Mouse (Mus musculus) lung, adult 2 months (tissue): ENCODE results near the gene Ercc6l2. TPM values are rescaled to one million over a fixed set of nuclear protein-coding genes. Genes with fewer than 3 reads are reported as not detected.

Experiments used
- DNase-seq: peaks from one replicate; pipeline ENCODE4 v3.0.0; 2022
- H3K4me1 ChIP-seq: fragments of 200-500 bp; 2 replicates; pipeline ENCODE4 v1.6.1; 2011; ENCODE audit warnings: low read length; ENCODE audit not compliant: control insufficient read depth, insufficient read depth
- H3K4me3 ChIP-seq: fragments of 200-500 bp; replicated peaks from 2 replicates; pipeline ENCODE3; 2011; ENCODE audit warnings: low read depth, mild to moderate bottlenecking, control low read depth, low read length; ENCODE audit errors: extremely low read depth
- CTCF ChIP-seq: fragments of 200-500 bp; IDR thresholded peaks from 2 replicates; pipeline ENCODE4 v1.5.1; 2011; ENCODE audit warnings: mild to moderate bottlenecking, low read length, control low read depth; ENCODE audit not compliant: insufficient read depth
- POLR2A ChIP-seq: fragments of 200-500 bp; IDR thresholded peaks from 2 replicates; pipeline ENCODE4 v1.6.1; 2011; ENCODE audit warnings: low read depth, mild to moderate bottlenecking, control low read depth, low read length, borderline replicate concordance; ENCODE audit errors: extremely low read depth
- WGBS: fragments of 180-500 bp; shearing (Covaris S2); methylation state at CpG from one replicate; pipeline ENCODE4 v1.1.7; 2018; 5-methylcytosine and 5-hydroxymethylcytosine counted together
- polyA plus RNA-seq: library from polyadenylated mRNA; depleted of rRNA; stranded (reverse); fragments of >200 nt; gene quantifications from 2 replicates; pipeline ENCODE4 v1.2.3, GENCODE M21; 2012; rRNA removed

The Ercc6l2 gene
- polyA plus RNA-seq: 3.8 and 4.2 TPM in 2 replicates

DNA sequence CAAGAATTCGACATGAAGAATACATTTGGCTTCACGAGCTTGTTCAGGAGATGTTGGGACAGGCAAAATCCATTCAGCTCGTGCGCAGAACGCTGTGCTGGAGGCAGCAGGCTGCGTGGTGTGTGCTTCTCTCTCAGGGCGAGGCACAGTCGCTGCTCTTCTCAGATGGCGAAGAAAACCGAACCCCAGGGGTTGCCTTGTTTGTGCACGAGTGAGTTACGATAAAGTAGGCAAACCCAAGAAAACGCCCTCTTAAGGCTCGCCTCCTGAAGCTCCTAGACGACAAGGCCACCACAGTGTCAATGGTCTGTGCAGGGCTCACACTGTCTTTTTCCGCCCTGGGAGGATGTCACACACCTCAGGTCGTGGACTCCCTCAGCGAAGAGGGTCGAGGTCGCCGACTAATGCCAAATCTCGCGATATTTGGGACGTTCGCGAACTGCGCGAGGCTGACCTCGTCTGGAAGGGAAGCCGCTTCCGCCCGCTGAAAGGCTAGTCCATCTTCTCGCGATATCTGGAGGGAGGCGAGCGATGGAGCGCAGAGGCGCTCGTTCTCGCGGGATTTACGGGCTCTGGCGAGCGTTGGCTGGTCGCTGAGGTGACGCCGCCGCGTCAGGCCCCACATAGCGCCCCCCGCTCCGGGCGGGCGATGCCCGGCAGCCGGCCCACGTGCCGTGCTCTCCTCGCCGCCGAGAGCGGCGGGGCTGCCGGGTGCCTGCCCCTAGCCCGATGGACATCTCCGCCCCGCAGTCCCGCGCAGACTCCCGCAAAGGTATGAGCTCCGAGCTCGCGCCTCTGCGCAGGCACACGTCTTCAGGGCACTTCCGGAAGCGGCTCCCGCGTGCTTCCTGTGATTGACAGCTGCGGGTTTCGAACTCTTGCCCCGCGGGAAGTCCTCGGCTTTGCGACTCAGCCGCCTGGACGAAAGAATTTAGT, at the start of gene Ercc6l2:
Ercc6l2 (plus strand) TSS at position 495 of the 936 bp plus-strand sequence.
- TF ChIP-seq CTCF (no peak), POLR2A (peak; percentile 99)
- DNase-seq: peak; percentile 98
- under 1% methylated on average over 87 of the region's 87 CpGs for WGBS
- peaks cover 5% of the 10 kb centered on the region for H3K4me1 ChIP-seq
- H3K4me3 ChIP-seq: peak within 1 kb of the TSS; percentile 96

DNA sequence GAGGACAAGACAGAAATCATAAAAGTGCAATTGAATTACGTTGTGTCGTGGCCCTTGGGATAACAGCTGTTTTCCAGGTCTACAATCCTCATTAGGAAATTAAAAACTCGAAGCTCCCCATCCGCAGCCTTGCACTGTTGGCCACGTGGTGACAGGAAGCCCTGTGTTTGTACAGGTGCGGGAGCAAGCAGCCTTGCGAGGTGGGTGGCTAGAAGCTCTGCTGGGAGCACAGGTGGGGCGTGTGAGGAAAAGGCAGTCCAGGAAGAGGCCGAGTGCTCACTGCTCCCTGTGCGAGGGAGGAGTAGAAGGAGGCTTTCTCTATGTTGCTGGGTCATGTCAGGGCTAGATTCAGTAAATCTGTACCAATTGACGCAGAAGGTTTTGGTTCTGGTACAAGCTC, 49.0 kb upstream of the Ercc6l2 start:
- no peak for DNase-seq
- no peak overlapping the region for H3K4me3 ChIP-seq
- no peak for TF ChIP-seq CTCF
- no peak for TF ChIP-seq POLR2A
- no peaks in the 10 kb centered on the region for H3K4me1 ChIP-seq
- 45% methylated on average over 11 of the region's 11 CpGs for WGBS

GRCm38 (mm10) chr13:63771009-63771408, 44.0 kb upstream of the Ercc6l2 start:
- no peak overlapping the region for H3K4me3 ChIP-seq
- DNase-seq: no peak
- no peak for TF ChIP-seq CTCF
- TF ChIP-seq POLR2A: no peak
- WGBS: 56% methylated on average over 3 of the region's 3 CpGs
- no peaks in the 10 kb centered on the region for H3K4me1 ChIP-seq

GRCm38 (mm10) chr13:63778925-63779324, 36.1 kb upstream of the Ercc6l2 start:
- no peak for DNase-seq
- TF ChIP-seq CTCF: no peak
- TF ChIP-seq POLR2A: no peak
- no peaks in the 10 kb centered on the region for H3K4me1 ChIP-seq
- WGBS: 67% methylated on average over 4 of the region's 4 CpGs
- no peak overlapping the region for H3K4me3 ChIP-seq

DNA sequence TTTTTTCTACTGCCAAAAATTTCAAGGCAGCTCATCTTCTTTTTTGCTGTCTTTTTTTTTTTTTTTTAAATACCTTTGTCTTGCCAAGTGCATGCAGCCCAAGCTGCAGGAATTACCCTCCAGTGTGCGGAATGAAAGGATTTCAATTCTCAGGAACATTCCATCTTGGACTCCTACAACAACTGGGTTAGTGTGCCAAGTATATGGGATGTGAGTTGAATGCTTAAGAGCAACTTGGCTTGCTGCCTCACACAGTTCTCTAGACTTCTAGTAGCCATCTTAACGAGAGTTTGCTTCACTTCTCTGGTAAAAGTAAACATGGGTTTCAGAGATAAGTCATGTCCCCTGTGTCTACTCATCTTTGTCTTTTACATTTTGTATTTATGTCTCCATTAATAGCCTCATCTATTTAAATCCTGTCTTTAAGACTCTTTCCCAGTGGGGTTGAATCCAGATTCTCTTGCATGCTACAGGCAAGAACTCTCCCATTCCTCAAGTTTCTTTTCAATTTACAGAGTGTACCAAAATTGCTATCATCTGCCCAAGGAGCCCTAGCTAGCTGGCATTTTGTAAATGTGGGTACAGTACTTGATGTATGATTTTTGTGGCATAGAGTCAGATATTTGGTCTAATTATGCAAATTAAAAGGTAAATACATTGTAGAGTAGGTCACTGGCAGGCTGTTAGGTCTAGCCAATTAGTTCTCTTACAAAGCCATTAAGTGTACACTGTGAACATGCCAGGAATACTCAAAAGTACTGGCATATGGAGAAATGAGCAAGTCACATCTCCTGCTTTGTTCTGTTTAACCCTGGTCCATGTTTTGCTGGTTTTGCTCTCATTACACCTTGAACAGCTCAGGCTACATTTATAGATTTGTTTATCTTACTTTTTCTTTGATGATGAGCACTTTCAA, 35.4 kb upstream of the Ercc6l2 start:
- DNase-seq: no peak
- 38% methylated on average over 2 of the region's 2 CpGs for WGBS
- no peaks in the 10 kb centered on the region for H3K4me1 ChIP-seq
- TF ChIP-seq POLR2A (no peak), CTCF (no peak)
- H3K4me3 ChIP-seq: no peak overlapping the region

DNA sequence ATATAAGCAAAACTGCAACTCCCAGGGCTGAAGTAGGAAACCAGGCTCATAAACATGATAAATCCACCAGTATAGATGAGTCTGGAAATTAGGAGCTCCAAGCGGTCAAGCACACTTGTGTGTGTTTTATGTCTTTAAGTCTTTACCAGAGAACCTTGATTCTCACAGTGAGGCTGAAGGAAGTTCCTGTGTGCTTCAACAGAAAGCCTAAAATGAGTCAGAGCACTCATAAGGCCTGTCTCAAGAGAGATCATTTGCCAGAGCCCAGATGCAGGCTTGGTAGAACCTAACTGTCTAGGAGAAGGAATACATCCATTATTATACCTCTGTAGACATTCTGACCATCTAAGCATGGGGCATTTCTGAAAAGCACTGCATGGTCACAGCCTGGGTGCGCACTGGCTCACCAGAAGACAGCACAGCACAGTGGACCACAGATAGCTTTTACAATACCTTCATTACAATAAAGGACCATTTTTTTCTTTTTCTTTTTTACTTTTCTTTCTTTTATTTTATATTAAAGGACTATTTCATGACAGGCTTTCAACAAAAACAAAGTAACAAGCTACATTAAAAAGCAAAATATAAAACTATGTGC, 22.7 kb upstream of the Ercc6l2 start:
- TF ChIP-seq POLR2A: no peak
- TF ChIP-seq CTCF: no peak
- Histone ChIP-seq H3K4me3 (no peak overlapping the region), H3K4me1 (no peaks in the 10 kb centered on the region)
- DNase-seq: no peak
- 98% methylated on average over 2 of the region's 2 CpGs for WGBS

- no peak overlapping the region for H3K4me3 ChIP-seq
- TF ChIP-seq CTCF (no peak), POLR2A (no peak)
- H3K4me1 ChIP-seq: no peaks in the 10 kb centered on the region
- DNase-seq: no peak
- 69% methylated on average over 7 of the region's 7 CpGs for WGBS
Observed at GRCm38 (mm10) chr13:63793345-63794308, 21.4 kb upstream of the Ercc6l2 start.

GRCm38 (mm10) chr13:63798677-63799076, 16.4 kb upstream of the Ercc6l2 start:
- TF ChIP-seq CTCF (no peak), POLR2A (no peak)
- Histone ChIP-seq H3K4me1 (no peaks in the 10 kb centered on the region), H3K4me3 (no peak overlapping the region)
- 82% methylated on average over 3 of the region's 3 CpGs for WGBS
- DNase-seq: no peak

DNA sequence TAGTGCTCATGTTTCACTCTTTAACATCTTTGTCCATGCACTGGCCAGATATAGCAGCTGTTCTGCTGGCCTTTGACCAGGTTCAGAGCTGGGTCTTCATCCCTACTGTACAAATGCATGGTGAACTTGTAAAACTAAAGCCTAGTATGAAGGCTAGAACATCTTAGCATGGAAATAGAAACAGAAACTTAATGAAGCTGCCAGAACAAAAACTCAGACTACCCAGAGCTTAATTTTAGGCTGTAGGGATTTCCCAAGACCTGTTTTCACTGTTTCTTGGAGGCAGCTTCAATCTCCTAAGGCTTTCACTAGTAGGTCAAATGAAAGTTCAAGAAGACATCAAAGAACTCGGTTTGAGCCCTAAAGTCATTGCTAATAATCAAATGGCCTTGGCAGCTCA, 15.1 kb upstream of the Ercc6l2 start:
- WGBS: 50% methylated on average over 1 of the region's 1 CpGs
- no peak for TF ChIP-seq POLR2A
- TF ChIP-seq CTCF: no peak
- H3K4me1 ChIP-seq: no peaks in the 10 kb centered on the region

More for the DNA sequence above, 15.1 kb upstream of the Ercc6l2 start:
- no peak for DNase-seq
- no peak overlapping the region for H3K4me3 ChIP-seq
